Mouse (Mus musculus) kidney, adult 18-20 months (tissue): ENCODE measurements around the gene Gp1bb.

Experiments
- DNase-seq: peaks from one replicate; pipeline ENCODE4 v3.0.0; 2021

The Gp1bb gene

DNA sequence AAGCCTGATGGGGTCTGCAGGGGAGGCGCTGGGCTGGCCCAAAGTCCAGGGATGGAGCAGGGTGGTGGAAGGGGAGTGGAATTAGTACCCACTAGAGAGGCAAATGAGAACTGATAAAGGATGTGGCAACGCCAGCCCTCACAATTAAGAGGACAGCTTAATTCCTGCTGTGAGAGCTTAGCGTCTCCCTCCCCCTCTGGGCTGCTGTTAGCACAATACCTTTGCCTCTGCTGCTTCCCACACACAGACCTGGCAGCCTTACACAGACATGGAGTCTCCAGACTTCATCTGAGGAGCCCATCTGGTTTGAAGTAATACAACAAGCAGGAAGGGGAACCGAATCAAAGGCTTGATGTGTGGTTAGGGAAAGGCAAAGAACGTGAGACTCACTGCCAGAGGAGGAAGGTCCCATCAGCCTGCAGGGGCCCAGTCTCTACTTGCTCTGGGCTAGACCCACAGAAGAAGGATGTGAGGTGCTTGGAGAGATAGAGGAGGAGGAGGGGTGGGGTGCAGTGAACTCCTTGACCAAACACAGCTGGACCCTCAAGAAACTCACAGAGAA lies 44.5 kb downstream of the Gp1bb start:
- no peak for DNase-seq

DNA sequence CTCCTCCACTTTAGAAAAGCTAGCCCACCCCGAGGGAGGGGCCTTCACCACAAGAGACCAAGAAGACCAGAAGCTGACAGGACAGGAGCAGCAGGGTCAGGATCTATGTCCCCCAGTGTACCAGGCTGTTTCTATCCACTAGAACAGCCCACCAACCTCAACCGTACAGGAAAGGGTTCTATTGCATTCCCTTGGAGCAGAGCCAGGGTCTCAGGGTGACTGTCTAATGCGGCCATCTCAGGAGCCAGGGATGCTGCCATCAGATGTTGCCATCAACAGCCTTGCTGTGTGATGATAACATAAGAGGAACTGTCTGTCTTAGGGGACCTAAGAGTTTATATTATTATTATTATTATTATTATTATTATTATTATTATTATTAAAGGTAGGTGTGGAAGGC lies 45.1 kb downstream of the Gp1bb start:
- no peak for DNase-seq

DNA sequence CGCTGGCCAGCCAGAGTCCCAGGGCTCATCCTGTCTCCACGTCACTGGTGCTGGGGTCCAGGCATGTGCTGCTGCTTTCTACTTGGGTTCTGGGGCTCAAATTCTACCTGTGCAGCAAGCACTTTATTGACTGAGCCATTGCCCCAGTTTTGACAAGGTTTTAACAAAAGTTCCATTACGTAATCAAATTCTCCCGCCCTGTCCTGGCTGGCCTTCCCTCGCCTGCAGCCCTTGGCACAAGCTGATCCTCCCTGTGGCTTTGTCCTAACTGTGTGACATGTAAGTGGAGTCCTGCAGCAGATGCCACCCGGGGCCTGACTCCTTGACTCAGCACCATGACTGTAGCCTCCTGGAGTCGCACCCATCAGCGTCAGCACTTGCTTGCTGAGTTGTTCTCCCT lies 48.0 kb downstream of the Gp1bb start:
- no peak for DNase-seq
